Mouse (Mus musculus) cortical plate, adult 2 months (tissue): ENCODE data around the gene Olfr1318.

ENCODE experiments used
- CTCF ChIP-seq: fragments of 200-500 bp; IDR thresholded peaks from 2 replicates; pipeline ENCODE4 v1.5.1; 2011; ENCODE audit warnings: mild to moderate bottlenecking, control low read depth, low read length; ENCODE audit not compliant: insufficient read depth; ENCODE audit errors: extremely low read depth
- POLR2A ChIP-seq: fragments of 200-500 bp; IDR thresholded peaks from 2 replicates; pipeline ENCODE4 v1.6.1; 2011; ENCODE audit warnings: mild to moderate bottlenecking, low read length, control low read depth; ENCODE audit not compliant: insufficient read depth; ENCODE audit errors: extremely low read depth

DNA sequence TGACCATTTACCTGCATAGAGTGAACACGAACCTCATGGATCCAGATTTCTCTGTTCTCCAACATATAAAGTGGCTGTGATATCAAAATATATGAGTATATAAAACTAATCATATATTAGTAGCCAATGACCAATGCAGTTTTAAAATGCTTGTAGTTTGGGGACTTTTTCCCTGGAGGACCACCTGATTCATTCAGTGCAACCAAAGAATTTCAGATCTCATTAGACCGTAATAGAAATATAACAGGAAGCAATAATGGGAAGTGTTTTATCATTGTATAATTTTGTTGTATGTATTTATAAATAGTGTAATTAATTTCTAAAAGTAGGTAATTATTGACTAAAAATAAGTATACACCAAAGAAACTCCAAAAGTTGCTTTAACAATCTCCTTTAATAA, 19.1 kb upstream of the Olfr1318 start, which contains the start of gene Olfr1316:
- TF ChIP-seq CTCF (no peak), POLR2A (no peak)
